Mouse (Mus musculus) liver, embryonic 11.5 days (tissue): ENCODE data around the gene Atg16l2. TPM values are rescaled to one million over a fixed set of nuclear protein-coding genes. Genes with fewer than 3 reads are reported as not detected.
A peak's percentile ranks its signal among the peaks of the same experiment; 100 is the strongest.

Experiments used
- ATAC-seq: fragments of 200-750 bp; cut with Nextera tagmentation; replicated peaks from 2 replicates; pipeline ENCODE4 v1.8.0; 2017; ENCODE audit warnings: moderate number of reproducible peaks, mild to moderate bottlenecking, moderate TSS enrichment, moderate library complexity; ENCODE audit not compliant: low FRiP score
- DNase-seq: peaks from one replicate; pipeline ENCODE4 v3.0.0-alpha.2; 2017; ENCODE audit warnings: low spot score
- H3K27ac ChIP-seq: fragments of 300-500 bp; sonication (generic); 2 replicates; pipeline ENCODE4 v1.5.1; 2014; ENCODE audit warnings: mild to moderate bottlenecking, low read depth, low read length, control low read depth
- H3K27me3 ChIP-seq: fragments of 300-500 bp; sonication (generic); replicated peaks from 2 replicates; pipeline ENCODE4 v1.6.1; 2014; ENCODE audit warnings: low read length, mixed read lengths; ENCODE audit not compliant: control insufficient read depth, insufficient read depth
- H3K36me3 ChIP-seq: fragments of 300-500 bp; sonication (generic); 2 replicates; pipeline ENCODE4 v1.6.1; 2014; ENCODE audit warnings: mild to moderate bottlenecking, low read length, moderate library complexity, mixed read lengths; ENCODE audit not compliant: control insufficient read depth, insufficient read depth
- H3K4me1 ChIP-seq: fragments of 300-500 bp; sonication (generic); replicated peaks from 2 replicates; pipeline ENCODE4 v1.6.1; 2014; ENCODE audit warnings: low read length, mixed read lengths; ENCODE audit not compliant: control insufficient read depth, insufficient read depth
- H3K4me2 ChIP-seq: fragments of 300-500 bp; sonication (generic); 2 replicates; pipeline ENCODE4 v1.6.1; 2014; ENCODE audit warnings: mild to moderate bottlenecking, control low read depth, moderate library complexity
- H3K4me3 ChIP-seq: fragments of 300-500 bp; sonication (generic); 2 replicates; pipeline ENCODE4 v1.5.1; 2014; ENCODE audit warnings: low read depth, low read length, control low read depth
- H3K9ac ChIP-seq: fragments of 300-500 bp; sonication (generic); 2 replicates; pipeline ENCODE4 v1.6.1; 2014; ENCODE audit warnings: low read depth, low read length, control low read depth
- H3K9me3 ChIP-seq: fragments of 300-500 bp; sonication (generic); 2 replicates; pipeline ENCODE4 v1.6.1; 2016; ENCODE audit warnings: low read length, inconsistent platforms, mixed read lengths; ENCODE audit not compliant: control insufficient read depth
- WGBS: fragments of 180-500 bp; shearing (Covaris S2); extraction: QIAGEN DNeasy Blood & Tissue Kit; methylation state at CpG from one replicate; pipeline ENCODE4 v1.1.7; 2014; 5-methylcytosine and 5-hydroxymethylcytosine counted together
- polyA plus RNA-seq: library from polyadenylated mRNA; unstranded; fragments of >200 nt; fragmentation: Nextera tagmentation; extraction: Ambion mirVana; gene quantifications from 2 replicates; pipeline ENCODE4 v1.2.1, GENCODE M21; 2014

The Atg16l2 gene
- polyA plus RNA-seq, 1 experiment from 2014 or later: 5.7 TPM

DNA sequence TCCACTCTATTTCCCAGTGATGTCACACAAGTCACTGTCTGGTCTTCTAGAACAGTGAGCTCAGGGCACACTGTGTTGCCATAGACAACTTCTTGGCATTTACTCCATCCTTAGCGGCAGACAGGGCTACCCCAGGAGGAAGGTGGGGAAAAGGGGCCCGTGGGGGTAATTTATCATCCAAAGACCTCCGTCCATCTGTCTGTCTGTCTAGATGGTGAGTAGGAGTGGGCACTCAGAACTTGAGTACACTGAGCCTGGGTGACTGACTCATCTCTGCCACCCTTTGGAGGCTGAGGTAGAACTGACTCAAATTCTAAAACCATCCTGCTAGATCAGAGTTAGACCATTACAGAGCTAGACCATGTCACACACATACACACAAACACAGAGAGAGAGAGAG lies 15.0 kb upstream of the Atg16l2 start, which contains the start of gene Stard10:
Gene Stard10 (plus strand): TSS at position 73 of the 400 bp plus-strand sequence.
- peak within 1 kb of the TSS; percentile 39 for H3K4me2 ChIP-seq
- no peak for ATAC-seq
- no peak for DNase-seq
- no peaks in the 10 kb centered on the region for H3K27me3 ChIP-seq
- no peaks in the 10 kb centered on the region for H3K9me3 ChIP-seq
- no peaks in the 10 kb centered on the region for H3K36me3 ChIP-seq
- 63% methylated on average over 3 of the region's 3 CpGs for WGBS
- no peak within 1 kb of the TSS for H3K4me3 ChIP-seq
- H3K9ac ChIP-seq: peak within 1 kb of the TSS; percentile 37; the same call in 1 of the 2 replicates
- peaks cover 63% of the 10 kb centered on the region for H3K4me1 ChIP-seq
- H3K27ac ChIP-seq: peak within 1 kb of the TSS; percentile 66

DNA sequence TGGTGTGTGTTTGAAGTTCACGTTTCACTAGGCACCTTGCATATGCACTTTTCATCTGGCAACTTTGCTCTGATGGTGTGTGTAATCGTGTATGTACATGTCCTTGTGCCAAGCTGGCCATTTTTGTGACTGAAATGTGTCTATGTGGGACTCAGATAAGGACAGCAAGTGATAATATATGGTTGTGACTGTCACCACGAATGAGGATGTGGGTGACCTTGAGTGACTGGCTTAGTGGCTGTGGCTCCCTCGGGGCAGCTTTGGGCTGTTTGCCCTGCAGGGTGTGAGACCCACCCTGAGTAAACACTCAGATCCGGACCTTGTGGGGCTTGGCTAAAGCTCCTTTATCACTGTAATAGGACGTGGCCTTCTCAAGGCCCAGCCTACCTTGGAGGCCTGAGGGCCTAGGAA lies 14.5 kb upstream of the Atg16l2 start:
- Histone ChIP-seq H3K27ac (peak overlapping the region; percentile 66), H3K4me2 (no peak overlapping the region), H3K4me1 (peaks cover 61% of the 10 kb centered on the region)

DNA sequence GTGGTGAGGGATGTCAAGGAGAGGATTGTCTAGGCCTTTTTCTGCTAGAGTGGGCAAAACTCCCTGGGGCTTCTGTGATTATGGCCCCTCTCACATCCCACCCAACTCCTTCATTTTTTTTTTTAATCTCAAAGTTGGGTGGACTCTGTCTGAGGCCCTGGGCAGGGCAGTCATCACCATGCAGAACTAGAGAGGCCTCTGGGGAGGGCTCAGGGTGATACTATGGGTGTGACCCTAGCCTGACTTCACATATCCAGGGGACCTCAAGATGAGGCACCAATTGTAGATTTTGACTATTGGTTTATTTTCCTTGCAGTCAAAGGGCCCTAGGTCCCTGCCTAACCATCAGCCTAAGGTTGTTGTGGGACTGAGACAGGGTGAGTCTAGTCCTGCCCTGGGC lies 13.6 kb upstream of the Atg16l2 start:
- no peak for DNase-seq
- Histone ChIP-seq H3K36me3 (no peaks in the 10 kb centered on the region), H3K9ac (peak overlapping the region; percentile 37; the same call in 1 of the 2 replicates), H3K4me2 (peak overlapping the region; percentile 39), H3K27me3 (no peaks in the 10 kb centered on the region), H3K4me1 (peaks cover 56% of the 10 kb centered on the region), H3K4me3 (no peak overlapping the region), H3K27ac (peak overlapping the region; percentile 62; the same call in 1 of the 2 replicates), H3K9me3 (no peaks in the 10 kb centered on the region)
- ATAC-seq: peak; percentile 71; the same call in 1 of the 2 replicates

More for the DNA sequence above, 14.5 kb upstream of the Atg16l2 start:
- H3K9ac ChIP-seq: 0 out of 2 replicates have a peak overlapping the region, but pooled peaks have one; percentile 36
- WGBS: 30% methylated on average over 6 of the region's 6 CpGs
- no peaks in the 10 kb centered on the region for H3K36me3 ChIP-seq
- H3K9me3 ChIP-seq: no peaks in the 10 kb centered on the region
- H3K27me3 ChIP-seq: no peaks in the 10 kb centered on the region
- peak; percentile 37 for ATAC-seq
- DNase-seq: no peak
- no peak overlapping the region for H3K4me3 ChIP-seq

DNA sequence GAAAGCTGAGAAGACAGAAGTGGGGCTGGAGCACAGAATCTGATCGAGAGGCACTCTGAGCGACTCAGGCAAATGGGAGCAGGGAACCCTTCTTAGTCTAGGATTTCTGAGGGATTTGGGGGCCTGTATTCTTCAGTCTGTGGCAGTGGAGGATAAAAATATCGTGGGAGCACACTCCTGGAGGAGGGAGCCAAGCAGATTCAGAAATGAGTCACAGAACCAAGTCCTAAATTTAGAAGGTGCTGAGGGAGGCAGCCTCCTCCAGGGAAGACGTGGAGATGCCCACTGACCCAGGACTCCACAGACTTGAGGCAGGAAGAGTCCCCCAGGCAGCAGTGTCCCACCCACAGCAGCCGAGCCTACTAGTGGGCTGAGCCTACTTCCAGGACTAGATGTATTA lies 12.3 kb upstream of the Atg16l2 start:
- DNase-seq (no peak), ATAC-seq (no peak)
- no peak overlapping the region for H3K27ac ChIP-seq
- no peak overlapping the region for H3K4me2 ChIP-seq
- H3K4me3 ChIP-seq: no peak overlapping the region
- no peaks in the 10 kb centered on the region for H3K9me3 ChIP-seq
- H3K4me1 ChIP-seq: peaks cover 43% of the 10 kb centered on the region
- H3K27me3 ChIP-seq: no peaks in the 10 kb centered on the region
- no peak overlapping the region for H3K9ac ChIP-seq
- no peaks in the 10 kb centered on the region for H3K36me3 ChIP-seq
- 62% methylated on average over 5 of the region's 5 CpGs for WGBS

DNA sequence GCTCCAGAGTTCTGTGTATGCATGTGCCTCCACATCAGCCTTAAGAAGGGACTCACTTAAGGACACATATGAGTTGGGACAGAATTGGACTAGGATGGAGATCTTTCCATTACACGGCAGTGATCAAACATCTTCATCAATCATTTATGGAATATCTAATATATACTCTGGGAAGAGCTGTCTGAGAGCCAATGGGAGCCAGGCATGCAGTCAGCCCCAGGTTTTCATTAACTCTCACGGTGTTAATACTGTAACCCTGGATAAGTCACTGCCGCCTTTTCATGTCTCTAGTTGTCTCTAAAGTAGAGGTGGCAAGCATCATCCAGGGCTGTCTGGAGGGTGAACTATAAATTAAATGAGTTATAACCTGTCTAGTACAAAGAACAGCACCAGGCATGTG lies 11.0 kb upstream of the Atg16l2 start:
- ATAC-seq (no peak), DNase-seq (no peak)
- H3K9me3 ChIP-seq: no peaks in the 10 kb centered on the region
- 0 out of 2 replicates have a peak overlapping the region, but pooled peaks have one; percentile 25 for H3K9ac ChIP-seq
- H3K27ac ChIP-seq: no peak overlapping the region
- H3K36me3 ChIP-seq: no peaks in the 10 kb centered on the region
- H3K27me3 ChIP-seq: no peaks in the 10 kb centered on the region
- no peak overlapping the region for H3K4me2 ChIP-seq
- H3K4me3 ChIP-seq: no peak overlapping the region
- 73% methylated on average over 3 of the region's 3 CpGs for WGBS
- peaks cover 31% of the 10 kb centered on the region for H3K4me1 ChIP-seq

- H3K9ac ChIP-seq: peak overlapping the region; percentile 31
- H3K36me3 ChIP-seq: no peaks in the 10 kb centered on the region
These were observed 9.0 kb upstream of the Atg16l2 start for GRCm38 (mm10) chr7:101311061-101311460.

GRCm38 (mm10) chr7:101310327-101311028 lies 8.4 kb upstream of the Atg16l2 start:
- no peaks in the 10 kb centered on the region for H3K36me3 ChIP-seq
- under 1% methylated on average over 43 of the region's 43 CpGs for WGBS

More at GRCm38 (mm10) chr7:101311061-101311460, 9.0 kb upstream of the Atg16l2 start:
- Histone ChIP-seq H3K4me2 (peak overlapping the region; percentile 67), H3K27ac (no peak overlapping the region), H3K4me3 (peak overlapping the region; percentile 58), H3K4me1 (peaks cover 12% of the 10 kb centered on the region), H3K27me3 (no peaks in the 10 kb centered on the region), H3K9me3 (no peaks in the 10 kb centered on the region)
- DNase-seq (no peak), ATAC-seq (no peak)
- 23% methylated on average over 2 of the region's 2 CpGs for WGBS

DNA sequence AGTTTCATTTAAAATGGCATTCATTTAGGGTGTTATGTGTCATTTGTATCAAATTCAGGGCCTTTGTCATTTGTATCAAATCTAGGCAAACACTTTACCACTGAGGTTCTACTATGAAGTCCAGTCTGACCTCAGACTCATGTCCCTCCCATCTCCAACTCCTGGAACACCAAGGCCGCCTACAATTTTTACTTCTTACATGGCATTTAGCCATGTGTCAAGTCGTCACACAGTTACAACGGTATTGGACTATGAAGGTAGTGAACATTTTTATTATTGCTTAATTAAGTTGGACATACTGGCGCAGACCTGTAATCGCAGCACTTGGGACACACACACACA lies 7.9 kb upstream of the Atg16l2 start:
- no peak; the same call in 1 of the 2 replicates for ATAC-seq
- 41% methylated on average over 5 of the region's 5 CpGs for WGBS

More at GRCm38 (mm10) chr7:101310327-101311028, 8.4 kb upstream of the Atg16l2 start:
- peak; percentile 94 for ATAC-seq
- H3K27ac ChIP-seq: peak overlapping the region; percentile 68
- no peaks in the 10 kb centered on the region for H3K9me3 ChIP-seq
- H3K4me3 ChIP-seq: peak overlapping the region; percentile 58
- H3K27me3 ChIP-seq: no peaks in the 10 kb centered on the region
- peaks cover 7% of the 10 kb centered on the region for H3K4me1 ChIP-seq
- peak overlapping the region; percentile 74 for H3K9ac ChIP-seq
- peak; percentile 95 for DNase-seq
- H3K4me2 ChIP-seq: peak overlapping the region; percentile 67

GRCm38 (mm10) chr7:101306841-101307240 lies 4.8 kb upstream of the Atg16l2 start:
- no peak overlapping the region for H3K4me3 ChIP-seq
- ATAC-seq: no peak
- no peaks in the 10 kb centered on the region for H3K27me3 ChIP-seq
- no peak overlapping the region for H3K4me2 ChIP-seq
- H3K9ac ChIP-seq: no peak overlapping the region
- H3K36me3 ChIP-seq: no peaks in the 10 kb centered on the region
- no peaks in the 10 kb centered on the region for H3K9me3 ChIP-seq
- WGBS: 37% methylated on average over 2 of the region's 2 CpGs
- H3K4me1 ChIP-seq: peaks cover 7% of the 10 kb centered on the region; the same call in 1 of the 2 replicates
- H3K27ac ChIP-seq: no peak overlapping the region
- no peak for DNase-seq

More for the DNA sequence above, 7.9 kb upstream of the Atg16l2 start:
- no peaks in the 10 kb centered on the region for H3K36me3 ChIP-seq
- peak overlapping the region; percentile 74 for H3K9ac ChIP-seq
- peak overlapping the region; percentile 58 for H3K4me3 ChIP-seq
- H3K27ac ChIP-seq: peak overlapping the region; percentile 68
- H3K4me1 ChIP-seq: peaks cover 1% of the 10 kb centered on the region; the same call in 1 of the 2 replicates
- peak overlapping the region; percentile 67 for H3K4me2 ChIP-seq
- no peaks in the 10 kb centered on the region for H3K9me3 ChIP-seq
- no peaks in the 10 kb centered on the region for H3K27me3 ChIP-seq
- no peak for DNase-seq
